21 mouse cellular contexts compared by ENCODE assay signal in genomic region chr17:50750874-50751273, GRCm38 (mm10).
"Had no signal": no experiment of that assay in that cellular context is flagged by ENCODE, and none has a peak within 500 bp of the region (broad histone marks: within the 10 kb centered on the region; RNA-seq: fewer than 3 reads in every experiment).

No protein-coding gene starts in this region.

- ATAC-seq: liver, postnatal 0 days; lung, postnatal 0 days; midbrain, embryonic 15.5 days had no signal

- H3K4me1 ChIP-seq: limb, embryonic 12.5 days; limb, embryonic 15.5 days; midbrain, embryonic 12.5 days; midbrain, embryonic 15.5 days; neural tube, embryonic 13.5 days had no signal

- H3K4me3 ChIP-seq: limb, embryonic 12.5 days; limb, embryonic 15.5 days; midbrain, embryonic 12.5 days; midbrain, embryonic 15.5 days; myocyte; neural tube, embryonic 13.5 days had no signal

- DNase-seq: kidney, adult 9 months; kidney, postnatal 14 days; kidney, postnatal 4 days; left cerebral cortex, postnatal 4 days; liver, postnatal 0 days; lung, embryonic 14.5 days; lung, postnatal 36 days; right cerebral cortex, postnatal 14 days; right cerebral cortex, postnatal 4 days; thymus, adult 2 months; thymus, postnatal 14 days; thymus, postnatal 4 days had no signal

- H3K27ac ChIP-seq: limb, embryonic 12.5 days; limb, embryonic 15.5 days; liver, embryonic 14.5 days; midbrain, embryonic 12.5 days; midbrain, embryonic 15.5 days; neural tube, embryonic 13.5 days; stomach, postnatal 0 days had no signal
